Mouse (Mus musculus) layer of hippocampus, adult 9-10 months (tissue): ENCODE data around the gene 4932429P05Rik.

Source experiments
- DNase-seq: peaks from one replicate; pipeline ENCODE4 v3.0.0; 2022; ENCODE audit warnings: low spot score

Gene 4932429P05Rik

GRCm38 (mm10) chrX:89751968-89752367, at the start of gene 4932429P05Rik:
Gene 4932429P05Rik, plus strand, starts transcription at chrX:89752268.
- DNase-seq = no peak
